Mouse (Mus musculus): Measurements from ENCODE around the gene Chn2.
A peak's percentile ranks its signal among the peaks of the same experiment; 100 is the strongest.
"Not testable (repeated sequence)": the region's sequence is repeated elsewhere in the genome, so short reads cannot be mapped to it uniquely, and the experiment has no call there.

Chn2 gene

GRCm38 (mm10) chr6:54162786-54163185 lies 123.4 kb downstream of the Chn2 start:
- DNase-seq = peak; percentile 50

GRCm38 (mm10) chr6:54163702-54164101 lies 124.3 kb downstream of the Chn2 start:
- DNase-seq = no peak

- DNase-seq = peak; percentile 35
Observed at GRCm38 (mm10) chr6:54164777-54165176, 125.4 kb downstream of the Chn2 start.

GRCm38 (mm10) chr6:54165246-54165645 lies 125.9 kb downstream of the Chn2 start:
- DNase-seq = no peak

- DNase-seq = no peak
Observed at GRCm38 (mm10) chr6:54165863-54166262, 126.5 kb downstream of the Chn2 start.

GRCm38 (mm10) chr6:54166991-54167546 lies 127.7 kb downstream of the Chn2 start:
- DNase-seq = no peak

- DNase-seq = no peak
Observed at GRCm38 (mm10) chr6:54170286-54170894, 131.0 kb downstream of the Chn2 start.

- DNase-seq = no peak
Observed at GRCm38 (mm10) chr6:54171385-54171784, 132.0 kb downstream of the Chn2 start.

GRCm38 (mm10) chr6:54175473-54176215 lies 136.3 kb downstream of the Chn2 start:
- no peak for DNase-seq

- DNase-seq = not testable (repeated sequence)
Observed at GRCm38 (mm10) chr6:54177081-54177480, 137.7 kb downstream of the Chn2 start.

- DNase-seq = no peak
Observed at GRCm38 (mm10) chr6:54179056-54179873, 139.9 kb downstream of the Chn2 start.

- no peak for DNase-seq
Observed at GRCm38 (mm10) chr6:54179874-54180212, 140.5 kb downstream of the Chn2 start.

- no peak for DNase-seq
Observed at GRCm38 (mm10) chr6:54183825-54184578, 144.6 kb downstream of the Chn2 start.

GRCm38 (mm10) chr6:54193631-54194305 lies 154.4 kb downstream of the Chn2 start:
- DNase-seq = no peak

- DNase-seq = no peak
Observed at GRCm38 (mm10) chr6:54197821-54198412, 158.6 kb downstream of the Chn2 start.

GRCm38 (mm10) chr6:54199516-54199915 lies 160.2 kb downstream of the Chn2 start:
- no peak for DNase-seq

GRCm38 (mm10) chr6:54200031-54200722 lies 160.8 kb downstream of the Chn2 start:
- DNase-seq = no peak

GRCm38 (mm10) chr6:54202311-54203020 lies 163.1 kb downstream of the Chn2 start:
- no peak for DNase-seq

GRCm38 (mm10) chr6:54203316-54203715 lies 164.0 kb downstream of the Chn2 start:
- DNase-seq = no peak

GRCm38 (mm10) chr6:54203926-54204325 lies 164.6 kb downstream of the Chn2 start:
- no peak for DNase-seq

Data from thymus, postnatal 25 days (tissue).